22 mouse cellular contexts compared by ENCODE assay signal in genomic region chr16:89501870-89502269, GRCm38 (mm10). TPM values are rescaled to one million over a fixed set of nuclear protein-coding genes. Genes with fewer than 3 reads are reported as not detected.
"Had no signal": no experiment of that assay in that cellular context is flagged by ENCODE, and none has a peak within 500 bp of the region (broad histone marks: within the 10 kb centered on the region; RNA-seq: fewer than 3 reads in every experiment).

No protein-coding gene starts in this region.

- DNase-seq: lung, adult 18-20 months; lung, embryonic 14.5 days; lung, postnatal 10 days; right cerebral cortex, postnatal 14 days; thymus, adult 18-20 months; thymus, postnatal 14 days; thymus, postnatal 36 days had no signal

- H3K4me2 ChIP-seq: lung, embryonic 14.5 days; midbrain, embryonic 11.5 days; midbrain, embryonic 13.5 days; midbrain, embryonic 15.5 days; neural tube, embryonic 12.5 days; stomach, embryonic 15.5 days had no signal

- ATAC-seq: midbrain, embryonic 13.5 days; midbrain, embryonic 15.5 days had no signal

- H3K4me3 ChIP-seq: megakaryocyte, embryonic 14.5 days; midbrain, embryonic 13.5 days; midbrain, embryonic 15.5 days; neural tube, embryonic 12.5 days; stomach, embryonic 15.5 days had no signal

- H3K27me3 ChIP-seq: megakaryocyte, embryonic 14.5 days; midbrain, embryonic 13.5 days; midbrain, embryonic 15.5 days; neural tube, embryonic 12.5 days; stomach, embryonic 15.5 days had no signal

- H3K4me1 ChIP-seq: megakaryocyte, embryonic 14.5 days; midbrain, embryonic 13.5 days; midbrain, embryonic 15.5 days; neural tube, embryonic 12.5 days; stomach, embryonic 15.5 days had no signal

- H3K9me3 ChIP-seq: midbrain, embryonic 13.5 days; midbrain, embryonic 15.5 days; neural tube, embryonic 12.5 days; stomach, embryonic 15.5 days had no signal

- H3K9ac ChIP-seq: lung, embryonic 14.5 days; midbrain, embryonic 13.5 days; midbrain, embryonic 15.5 days; neural tube, embryonic 12.5 days; stomach, embryonic 15.5 days had no signal

- H3K27ac ChIP-seq: macrophage; midbrain, embryonic 13.5 days; midbrain, embryonic 15.5 days; neural tube, embryonic 12.5 days; stomach, embryonic 15.5 days had no signal

- H3K36me3 ChIP-seq: midbrain, embryonic 13.5 days; midbrain, embryonic 15.5 days; neural tube, embryonic 12.5 days; stomach, embryonic 15.5 days had no signal

RNA-seq across cellular contexts. Expression of gene Krtap7-1, which starts 6.3 kb away (rescaled TPM):
- total RNA-seq: megakaryocyte progenitor cell, adult 5-6 weeks; midbrain, postnatal 0 days; monocyte, adult 5-6 weeks; neutrophil, adult 5-6 weeks had no signal
- polyA plus RNA-seq: lung, embryonic 14.5 days; lung, embryonic 16.5 days; macrophage; midbrain, embryonic 13.5 days; midbrain, embryonic 15.5 days; midbrain, postnatal 0 days; neural tube, embryonic 12.5 days; neural tube, embryonic 14.5 days; spleen, adult 2 months; stomach, embryonic 15.5 days; thymus, postnatal 0 days had no signal

RNA-seq across cellular contexts. Expression of gene Krtap8-1, which starts 14.1 kb away (rescaled TPM):
- total RNA-seq: megakaryocyte progenitor cell, adult 5-6 weeks; midbrain, postnatal 0 days; monocyte, adult 5-6 weeks; neutrophil, adult 5-6 weeks had no signal
- polyA plus RNA-seq: lung, embryonic 14.5 days; lung, embryonic 16.5 days; macrophage; midbrain, embryonic 11.5 days; midbrain, embryonic 13.5 days; midbrain, embryonic 15.5 days; midbrain, postnatal 0 days; neural tube, embryonic 12.5 days; neural tube, embryonic 14.5 days; spleen, adult 2 months; stomach, embryonic 15.5 days; thymus, postnatal 0 days had no signal
